Mouse (Mus musculus): ENCODE measurements around the gene Speer1. TPM values are rescaled to one million over a fixed set of nuclear protein-coding genes. Genes with fewer than 3 reads are reported as not detected.
"Not testable (repeated sequence)": the region's sequence is repeated elsewhere in the genome, so short reads cannot be mapped to it uniquely, and the experiment has no call there.

The Speer1 gene
- total RNA-seq (2021) = not detected
- long read RNA-seq, experiment 1 = 0 reads
- long read RNA-seq, experiment 2 = 0 reads

- intact Hi-C loops (cut with DNase I); DNase-seq: not testable (repeated sequence)
Observed at GRCm38 (mm10) chr5:11341216-11341615, at the start of gene Speer1. Gene Speer1 (plus strand): TSS chr5:11341516.

Other genes starting within 250 kb of the Speer1 start
- not detected for gene Gm8879, start 213.9 kb upstream of the Speer1 start, total RNA-seq (2021)
- gene Gm5861, start 158.4 kb upstream of the Speer1 start, total RNA-seq (2021) = not detected
- not detected for gene Gm8890, start 85.5 kb upstream of the Speer1 start, total RNA-seq (2021)
- not detected for gene Gm8897, start 74.9 kb downstream of the Speer1 start, total RNA-seq (2021)
- gene Gm8906, start 161.2 kb downstream of the Speer1 start, total RNA-seq (2021) = not detected

Measured in heart, postnatal 14 days (tissue).